In genomic region chr14:20545529-20546331, GRCm38 (mm10) we compare ENCODE assay signal across 8 mouse cellular contexts. TPM values are rescaled to one million over a fixed set of nuclear protein-coding genes. Genes with fewer than 3 reads are reported as not detected.
DNase-seq lines count a peak whose midpoint lies in the region; ATAC-seq lines count a peak whose summit lies in the region.

No protein-coding gene starts in this region.

- peak overlapping the region; percentile 88 for H3K4me3 ChIP-seq in embryonic facial prominence, embryonic 14.5 days (ENCODE audit: low read depth, low read length)
- peak overlapping the region; percentile 93 for H3K4me3 ChIP-seq in kidney, embryonic 14.5 days (ENCODE audit: low read length)
- H3K4me3 ChIP-seq in limb, embryonic 15.5 days: peak overlapping the region; percentile 85

- H3K27ac ChIP-seq in embryonic facial prominence, embryonic 14.5 days (replicated peaks; ENCODE audit: low read depth, low read length): peak overlapping the region; percentile 99
- H3K27ac ChIP-seq in kidney, embryonic 14.5 days (ENCODE audit: low read depth, low read length): peak overlapping the region; percentile 99
- peak overlapping the region; percentile 98 for H3K27ac ChIP-seq in limb, embryonic 15.5 days

- no peaks in the 10 kb centered on the region for H3K9me3 ChIP-seq in embryonic facial prominence, embryonic 14.5 days (ENCODE audit: control insufficient read depth, low read length)
- no peaks in the 10 kb centered on the region for H3K9me3 ChIP-seq in kidney, embryonic 14.5 days (ENCODE audit: control insufficient read depth, low read length)
- no peaks in the 10 kb centered on the region for H3K9me3 ChIP-seq in limb, embryonic 15.5 days

- DNase-seq in 3T3-L1 (ENCODE audit: low read depth, low spot score): peak; percentile 64
- DNase-seq in adrenal gland, postnatal 4 days (ENCODE audit: low spot score in 2 of 2): peak; percentile 85 to 90
- peak; percentile 93 for DNase-seq in embryonic facial prominence, embryonic 14.5 days (ENCODE audit: low spot score)
- DNase-seq in heart, adult 8-10 months (ENCODE audit: low spot score): peak; percentile 87
- DNase-seq in monocyte, adult 2 months (ENCODE audit: low read depth in 1 of 2, low spot score in 2 of 2): peak; percentile 76 to 77
- DNase-seq in spleen, postnatal 36 days (ENCODE audit: low spot score in 2 of 2): peak; percentile 91

- ATAC-seq in embryonic facial prominence, embryonic 14.5 days (ENCODE audit: low read depth): peak; percentile 98
- peak; percentile 99 for ATAC-seq in kidney, embryonic 14.5 days (ENCODE audit: low FRiP score, low TSS enrichment)
- peak; percentile 96 for ATAC-seq in limb, embryonic 15.5 days (ENCODE audit: insufficient number of reproducible peaks, low FRiP score, low TSS enrichment, low read depth)

- peaks cover 36% of the 10 kb centered on the region for H3K36me3 ChIP-seq in embryonic facial prominence, embryonic 14.5 days (ENCODE audit: control insufficient read depth, insufficient read depth, low read length)
- H3K36me3 ChIP-seq in kidney, embryonic 14.5 days (ENCODE audit: control insufficient read depth, insufficient read depth, low read length): peaks cover 13% of the 10 kb centered on the region; the same call in 1 of the 2 replicates
- H3K36me3 ChIP-seq in limb, embryonic 15.5 days: peaks cover 23% of the 10 kb centered on the region

- peak overlapping the region; percentile 63 for H3K4me2 ChIP-seq in embryonic facial prominence, embryonic 14.5 days (ENCODE audit: low read depth, low read length)
- peak overlapping the region; percentile 47 for H3K4me2 ChIP-seq in kidney, embryonic 14.5 days (replicated peaks; ENCODE audit: low read depth, low read length)
- peak overlapping the region; percentile 40 for H3K4me2 ChIP-seq in limb, embryonic 15.5 days

- no peaks in the 10 kb centered on the region for H3K27me3 ChIP-seq in embryonic facial prominence, embryonic 14.5 days (replicated peaks; ENCODE audit: control insufficient read depth, insufficient read depth, low read length)
- H3K27me3 ChIP-seq in kidney, embryonic 14.5 days (ENCODE audit: control insufficient read depth, insufficient read depth, low read length): no peaks in the 10 kb centered on the region
- H3K27me3 ChIP-seq in limb, embryonic 15.5 days: no peaks in the 10 kb centered on the region

- WGBS in embryonic facial prominence, embryonic 14.5 days: 0% methylated on average over 33 of the region's 67 CpGs
- under 1% methylated on average over 50 of the region's 67 CpGs for WGBS in kidney, embryonic 14.5 days
- under 1% methylated on average over 55 of the region's 67 CpGs for WGBS in limb, embryonic 15.5 days

- peaks cover 18% of the 10 kb centered on the region for H3K4me1 ChIP-seq in embryonic facial prominence, embryonic 14.5 days (ENCODE audit: control insufficient read depth, insufficient read depth, low read length)
- peaks cover 7% of the 10 kb centered on the region for H3K4me1 ChIP-seq in kidney, embryonic 14.5 days (ENCODE audit: control insufficient read depth, insufficient read depth, low read length)
- peaks cover 12% of the 10 kb centered on the region for H3K4me1 ChIP-seq in limb, embryonic 15.5 days

- H3K9ac ChIP-seq in embryonic facial prominence, embryonic 14.5 days (ENCODE audit: low read depth, low read length): peak overlapping the region; percentile 98
- peak overlapping the region; percentile 96 for H3K9ac ChIP-seq in kidney, embryonic 14.5 days (ENCODE audit: low read depth, low read length)
- H3K9ac ChIP-seq in limb, embryonic 15.5 days: peak overlapping the region; percentile 92

RNA-seq across cellular contexts. Expression of gene Ppp3cb, which starts 0.6 kb away (rescaled TPM):
- total RNA-seq in adrenal gland, postnatal 4 days (2021): 10 to 100 TPM; 87.7 to 95.3 TPM
- polyA plus RNA-seq in embryonic facial prominence, embryonic 14.5 days (2014; fragmentation: Nextera tagmentation; extraction: Ambion mirVana): 68.5 and 78.4 TPM in 2 replicates
- 10 to 100 TPM; 64.5 to 69.8 (median 69.3) TPM for total RNA-seq in heart, adult 8-10 months (2022)
- polyA plus RNA-seq in kidney, embryonic 14.5 days (2014; fragmentation: Nextera tagmentation; extraction: Ambion mirVana): 57.3 and 65.0 TPM in 2 replicates
- polyA plus RNA-seq in limb, embryonic 15.5 days (2015; fragmentation: Nextera tagmentation; extraction: Ambion mirVana): 43.0 and 48.5 TPM in 2 replicates

RNA-seq across cellular contexts. Expression of gene Mss51, which starts 49.0 kb away (rescaled TPM):
- 1 to 10 TPM; 2.2 to 2.6 TPM for total RNA-seq in adrenal gland, postnatal 4 days (2021)
- 2.9 and 4.0 TPM in 2 replicates for polyA plus RNA-seq in embryonic facial prominence, embryonic 14.5 days (2014; fragmentation: Nextera tagmentation; extraction: Ambion mirVana)
- total RNA-seq in heart, adult 8-10 months (2022): under 1 TPM; 0.31 to 0.65 (median 0.38) TPM
- 1.0 and 2.0 TPM in 2 replicates for polyA plus RNA-seq in kidney, embryonic 14.5 days (2014; fragmentation: Nextera tagmentation; extraction: Ambion mirVana)
- 2.2 and 2.4 TPM in 2 replicates for polyA plus RNA-seq in limb, embryonic 15.5 days (2015; fragmentation: Nextera tagmentation; extraction: Ambion mirVana)

Comparison
In these comparisons a context has a peak if more than half of its experiments do, and no peak if none do; other contexts are left out.
1. Peak in every context shown above with its lines: DNase-seq, ATAC-seq, H3K4me3 ChIP-seq and H3K27ac ChIP-seq.